Mouse (Mus musculus) CH12.LX (cell line): ENCODE data around the gene Hist1h2bg. TPM values are rescaled to one million over a fixed set of nuclear protein-coding genes. Genes with fewer than 3 reads are reported as not detected.

Source experiments
- DNase-seq: peaks from one replicate; pipeline ENCODE4 v3.0.0-alpha.2; 2013; ENCODE audit errors: extremely low read depth
- H3K27ac ChIP-seq: 2 replicates; pipeline ENCODE4 v1.5.1; 2012; ENCODE audit warnings: low read depth, mild to moderate bottlenecking, control low read depth, moderate library complexity; ENCODE audit not compliant: insufficient read depth
- H3K27me3 ChIP-seq: replicated peaks from 2 replicates; pipeline ENCODE3; 2012; ENCODE audit warnings: inconsistent platforms
- H3K36me3 ChIP-seq, 2 experiments: replicated peaks in 1 of 2; 2 replicates each; pipeline versions ENCODE3 to v1.6.1; 2012; ENCODE audit warnings: inconsistent platforms in 1 of 2, low read length in 1 of 2, mild to moderate bottlenecking in 1 of 2, mixed read lengths in 1 of 2, moderate library complexity in 1 of 2; ENCODE audit not compliant: control insufficient read depth in 1 of 2, insufficient read depth in 1 of 2
- H3K4me1 ChIP-seq, 2 experiments: 2 replicates each; pipeline ENCODE4 v1.6.1; 2012; ENCODE audit warnings: inconsistent platforms in 1 of 2, moderate library complexity in 1 of 2; ENCODE audit not compliant: insufficient read depth in 2 of 2, control insufficient read depth in 1 of 2
- H3K4me2 ChIP-seq: 2 replicates; pipeline ENCODE4 v1.6.1; 2012; ENCODE audit warnings: low read depth, mild to moderate bottlenecking, control low read depth; ENCODE audit not compliant: poor library complexity, insufficient read depth, severe bottlenecking
- H3K4me3 ChIP-seq, 3 experiments: fragments of 150-350 bp in 1 of 3; sonication (generic) in 1 of 3; replicated peaks in 1 of 3; 2 replicates each; pipeline versions ENCODE3 to v1.5.1; 2011 to 2012; ENCODE audit warnings: low read depth in 2 of 3, low read length in 2 of 3, mild to moderate bottlenecking in 2 of 3, moderate library complexity in 2 of 3, control low read depth in 1 of 3, improper control_type of control experiment in 1 of 3, inconsistent platforms in 1 of 3, mixed read lengths in 1 of 3; ENCODE audit not compliant: poor library complexity in 1 of 3
- H3K79me2 ChIP-seq: replicated peaks from 2 replicates; pipeline ENCODE4 v1.6.1; 2012; ENCODE audit warnings: mild to moderate bottlenecking, moderate library complexity; ENCODE audit not compliant: control insufficient read depth, poor library complexity, insufficient read depth, severe bottlenecking; ENCODE audit errors: extremely low read depth
- H3K9ac ChIP-seq: 2 replicates; pipeline ENCODE4 v1.6.1; 2012; ENCODE audit warnings: low read depth, mild to moderate bottlenecking, control low read depth, moderate library complexity; ENCODE audit not compliant: insufficient read depth
- H3K9me3 ChIP-seq: replicated peaks from 2 replicates; pipeline ENCODE3; 2012; ENCODE audit warnings: low read length, inconsistent platforms, mixed read lengths
- CHD1 ChIP-seq: IDR thresholded peaks from 2 replicates; pipeline ENCODE4 v1.6.1; 2012; ENCODE audit warnings: low read depth, low read length, improper control_type of control experiment, inconsistent platforms
- CHD2 ChIP-seq: IDR thresholded peaks from 2 replicates; pipeline ENCODE4 v1.6.1; 2011; ENCODE audit warnings: low read length, improper control_type of control experiment
- E2F4 ChIP-seq: IDR thresholded peaks from 2 replicates; pipeline ENCODE4 v1.6.1; 2011; ENCODE audit warnings: low read depth, low read length, improper control_type of control experiment; ENCODE audit not compliant: insufficient replicate concordance
- ELF1 ChIP-seq: IDR thresholded peaks from 2 replicates; pipeline ENCODE4 v1.6.1; 2014; ENCODE audit warnings: low read depth, mild to moderate bottlenecking, inconsistent platforms, low read length, improper control_type of control experiment
- EP300 ChIP-seq: IDR thresholded peaks from 2 replicates; pipeline ENCODE4 v1.6.1; 2011; ENCODE audit warnings: low read length, improper control_type of control experiment
- ETS1 ChIP-seq: conservative IDR thresholded peaks from 2 replicates; pipeline ENCODE4 v1.6.1; 2012; ENCODE audit warnings: low read depth, mild to moderate bottlenecking, inconsistent platforms, low read length, improper control_type of control experiment, moderate library complexity
- GABPA ChIP-seq: IDR thresholded peaks from 2 replicates; pipeline ENCODE4 v1.6.1; 2012; ENCODE audit warnings: low read depth, low read length, improper control_type of control experiment, inconsistent platforms; ENCODE audit not compliant: insufficient replicate concordance
- HCFC1 ChIP-seq: IDR thresholded peaks from 2 replicates; pipeline ENCODE4 v1.6.1; 2012; ENCODE audit warnings: low read depth, mild to moderate bottlenecking, inconsistent platforms, low read length, improper control_type of control experiment
- IRF4 ChIP-seq: IDR thresholded peaks from 2 replicates; pipeline ENCODE4 v1.6.1; 2014; ENCODE audit warnings: low read depth, mild to moderate bottlenecking, inconsistent platforms, low read length, improper control_type of control experiment
- JUN ChIP-seq: IDR thresholded peaks from 2 replicates; pipeline ENCODE4 v1.6.1; 2011; ENCODE audit warnings: low read depth, mild to moderate bottlenecking, low read length, improper control_type of control experiment, moderate library complexity; ENCODE audit not compliant: insufficient read depth
- JUND ChIP-seq: conservative IDR thresholded peaks from 2 replicates; pipeline ENCODE4 v1.6.1; 2011; ENCODE audit warnings: low read depth, low read length, improper control_type of control experiment
- KAT2A ChIP-seq: IDR thresholded peaks from 2 replicates; pipeline ENCODE4 v1.6.1; 2012; ENCODE audit warnings: low read length, improper control_type of control experiment, inconsistent platforms; ENCODE audit not compliant: insufficient replicate concordance
- MAFK ChIP-seq: IDR thresholded peaks from 2 replicates; pipeline ENCODE4 v1.6.1; 2011; ENCODE audit warnings: low read length, improper control_type of control experiment; ENCODE audit not compliant: insufficient replicate concordance
- MAX ChIP-seq: IDR thresholded peaks from 2 replicates; pipeline ENCODE4 v1.6.1; 2011; ENCODE audit warnings: low read length, improper control_type of control experiment
- MAZ ChIP-seq: IDR thresholded peaks from 2 replicates; pipeline ENCODE4 v1.6.1; 2012; ENCODE audit warnings: low read depth, mild to moderate bottlenecking, inconsistent platforms, low read length, improper control_type of control experiment, moderate library complexity
- MEF2A ChIP-seq: IDR thresholded peaks from 2 replicates; pipeline ENCODE4 v1.6.1; 2014; ENCODE audit warnings: low read depth, mild to moderate bottlenecking, inconsistent platforms, low read length, improper control_type of control experiment, borderline replicate concordance
- MXI1 ChIP-seq: IDR thresholded peaks from 2 replicates; pipeline ENCODE4 v1.6.1; 2011; ENCODE audit warnings: mild to moderate bottlenecking, low read depth, low read length, improper control_type of control experiment
- NELFE ChIP-seq: IDR thresholded peaks from 2 replicates; pipeline ENCODE4 v1.6.1; 2011; ENCODE audit warnings: low read depth, low read length, improper control_type of control experiment
- NRF1 ChIP-seq: IDR thresholded peaks from 2 replicates; pipeline ENCODE4 v1.6.1; 2014; ENCODE audit warnings: low read depth, mild to moderate bottlenecking, inconsistent platforms, low read length, improper control_type of control experiment, moderate library complexity
- PAX5 ChIP-seq: IDR thresholded peaks from 2 replicates; pipeline ENCODE4 v1.6.1; 2012; ENCODE audit warnings: low read length, inconsistent platforms, mixed read lengths
- RAD21 ChIP-seq: IDR thresholded peaks from 2 replicates; pipeline ENCODE4 v1.6.1; 2011; ENCODE audit warnings: low read depth, mild to moderate bottlenecking, low read length, improper control_type of control experiment, moderate library complexity
- RCOR1 ChIP-seq: conservative IDR thresholded peaks from 2 replicates; pipeline ENCODE4 v1.6.1; 2012; ENCODE audit warnings: low read depth, mild to moderate bottlenecking, inconsistent platforms, low read length, improper control_type of control experiment
- SIN3A ChIP-seq: IDR thresholded peaks from 2 replicates; pipeline ENCODE4 v1.6.1; 2012; ENCODE audit warnings: low read length, improper control_type of control experiment, inconsistent platforms
- TCF12 ChIP-seq: IDR thresholded peaks from 2 replicates; pipeline ENCODE4 v1.6.1; 2014; ENCODE audit warnings: low read depth, mild to moderate bottlenecking, inconsistent platforms, low read length, improper control_type of control experiment
- UBTF ChIP-seq: IDR thresholded peaks from 2 replicates; pipeline ENCODE4 v1.6.1; 2012; ENCODE audit warnings: low read depth, mild to moderate bottlenecking, inconsistent platforms, low read length, improper control_type of control experiment, moderate library complexity
- USF2 ChIP-seq: conservative IDR thresholded peaks from 2 replicates; pipeline ENCODE4 v1.6.1; 2011; ENCODE audit warnings: low read depth, low read length, improper control_type of control experiment
- ZNF384 ChIP-seq: IDR thresholded peaks from 2 replicates; pipeline ENCODE4 v1.6.1; 2012; ENCODE audit warnings: low read depth, low read length, improper control_type of control experiment, inconsistent platforms
- dilution Hi-C: fragments of 300-500 bp; cut with MboI; formaldehyde crosslinking; loops from 2 replicates; pipeline ENCODE4 v1.14.3; 2020; ENCODE audit warnings: low sequenced_read_pairs; ENCODE audit not compliant: extremely low pct_unique_long_range_greater_than_20kb, extremely low pct_ligation_motif_present
- in situ Hi-C: fragments of 300-500 bp; cut with MboI; formaldehyde crosslinking; loops from 3 replicates; pipeline ENCODE4 v1.14.3; 2019; ENCODE audit warnings: low sequenced_read_pairs, low pct_ligation_motif_present, low pct_unique_long_range_greater_than_20kb, mixed read lengths
- polyA plus RNA-seq: library from polyadenylated mRNA; unstranded; fragments of >175 nt; gene quantifications from 2 replicates; pipeline ENCODE4 v1.2.1, GENCODE M21; 2012; ENCODE audit warnings: low read depth; ENCODE audit not compliant: insufficient read length
- total RNA-seq, 2 experiments: library from RNA; depleted of rRNA; stranded (reverse); fragments of 300-350 nt in 1 of 2; fragments of >200 nt in 1 of 2; gene quantifications; 2 replicates each; pipeline ENCODE4 v1.2.3; 2012 to 2014

Gene Hist1h2bg
- total and polyA plus RNA-seq, 3 experiments, result 9.4 to 3,252 (median 136) TPM

DNA sequence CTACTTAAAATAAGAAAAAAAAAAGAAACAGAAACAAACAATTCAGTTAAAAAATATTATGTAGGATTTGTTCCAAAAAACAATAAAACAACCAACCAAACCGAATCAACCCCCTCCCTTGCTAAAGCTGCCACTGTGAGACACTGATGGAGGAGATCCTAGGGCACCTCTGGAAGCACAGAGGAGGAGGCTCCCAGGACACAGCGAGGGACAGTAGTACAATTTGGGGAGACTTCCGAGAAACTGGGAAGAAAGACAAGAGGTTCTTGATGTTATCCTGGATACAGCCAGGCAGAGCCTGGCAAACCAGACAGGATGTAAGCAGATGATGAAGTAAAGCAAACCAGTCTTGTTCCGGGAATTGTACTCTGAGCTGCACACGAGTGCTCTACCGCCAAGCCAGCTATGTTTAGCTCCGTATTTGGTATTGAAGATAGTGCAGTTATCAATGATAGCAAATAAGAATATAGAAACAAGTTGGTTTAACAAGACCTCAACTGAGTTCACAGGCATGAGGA, 32.0 kb downstream of the Hist1h2bg start:
- TF ChIP-seq KAT2A (no peak), ETS1 (no peak), MXI1 (no peak), RCOR1 (no peak), CHD2 (no peak), PAX5 (no peak), RAD21 (no peak), NELFE (no peak), EP300 (no peak), HCFC1 (no peak), MEF2A (no peak), NRF1 (no peak), JUND (no peak), ZNF384 (no peak), MAFK (no peak), SIN3A (no peak), IRF4 (no peak), GABPA (no peak), USF2 (no peak)
- Histone ChIP-seq H3K36me3 (peaks cover 0 to 14% of the 10 kb centered on the region in 2 experiments), H3K27me3 (no peaks in the 10 kb centered on the region), H3K4me3 (no peak overlapping the region), H3K4me1 (no peaks in the 10 kb centered on the region), H3K9ac (no peak overlapping the region), H3K4me2 (no peak overlapping the region), H3K27ac (no peak overlapping the region), H3K9me3 (no peaks in the 10 kb centered on the region), H3K79me2 (no peaks in the 10 kb centered on the region)
- in situ Hi-C loops (no loop called here), dilution Hi-C loops (no loop called here)
- no peak for DNase-seq

DNA sequence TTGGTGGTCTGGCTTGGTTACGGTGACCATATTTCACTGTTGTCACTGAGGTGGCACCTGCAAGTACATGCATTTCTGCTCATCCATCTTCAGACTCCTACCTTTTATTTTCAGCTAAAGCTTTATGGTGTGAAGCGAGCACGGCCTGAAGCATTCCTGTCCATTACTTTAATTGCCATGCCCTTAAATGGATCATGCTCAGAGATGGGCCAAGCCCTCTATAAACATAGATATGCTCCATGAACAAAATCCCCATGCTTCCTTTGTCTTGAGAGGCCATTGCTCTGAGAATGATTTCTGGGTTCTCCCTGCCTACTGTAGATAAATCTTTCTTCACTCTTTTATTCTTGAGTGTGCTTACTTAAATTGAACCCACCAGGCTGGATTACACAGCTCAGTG, 33.3 kb downstream of the Hist1h2bg start:
- Histone ChIP-seq H3K79me2 (no peaks in the 10 kb centered on the region), H3K27ac (no peak overlapping the region), H3K4me1 (no peaks in the 10 kb centered on the region), H3K4me2 (no peak overlapping the region), H3K36me3 (peaks cover 0 to 17% of the 10 kb centered on the region in 2 experiments), H3K9ac (no peak overlapping the region), H3K4me3 (no peak overlapping the region), H3K9me3 (no peaks in the 10 kb centered on the region), H3K27me3 (no peaks in the 10 kb centered on the region)
- in situ Hi-C loops (no loop called here), dilution Hi-C loops (no loop called here)
- TF ChIP-seq GABPA (no peak), ETS1 (no peak), MEF2A (no peak), TCF12 (no peak), JUN (no peak), SIN3A (no peak), MAX (no peak), CHD1 (no peak), KAT2A (no peak), ZNF384 (no peak), NELFE (no peak), MAZ (no peak), UBTF (no peak), E2F4 (no peak), ELF1 (no peak)
- DNase-seq, result no peak
